Mouse (Mus musculus) gastrocnemius, postnatal 36 days (tissue): ENCODE results near the gene Map3k21. TPM values are rescaled to one million over a fixed set of nuclear protein-coding genes. Genes with fewer than 3 reads are reported as not detected.

Experiments used
- DNase-seq, 2 experiments: peaks; one replicate each; pipeline ENCODE4 v3.0.0; 2022
- intact Hi-C: fragments of 180-260 bp; cut with DNase I; formaldehyde crosslinking; loops from one replicate; pipeline ENCODE4 v1.15.1; 2025
- total RNA-seq, 2 experiments: library from RNA; stranded (reverse); gene quantifications; 2 replicates each; pipeline ENCODE4 v1.2.3; 2021

Map3k21 gene
- total RNA-seq, 2 experiments from 2014 or later: 0.05 TPM; not detected in 1

- DNase-seq: peak in 1 of 2 experiments; percentile 11
These were observed 437 bp upstream of the Map3k21 start for GRCm38 (mm10) chr8:125909661-125910364.

GRCm38 (mm10) chr8:125911229-125911580 lies 955 bp downstream of the Map3k21 start:
- no peak for DNase-seq
- intact Hi-C loops: no loop called here

More at GRCm38 (mm10) chr8:125909661-125910364, 437 bp upstream of the Map3k21 start:
- intact Hi-C loops: no loop called here

- intact Hi-C loops: no loop called here
These were observed 3.0 kb downstream of the Map3k21 start for GRCm38 (mm10) chr8:125913206-125913605.

GRCm38 (mm10) chr8:125914386-125914785 lies 4.1 kb downstream of the Map3k21 start:
- intact Hi-C loops: no loop called here
- DNase-seq: no peak

More at GRCm38 (mm10) chr8:125913206-125913605, 3.0 kb downstream of the Map3k21 start:
- no peak for DNase-seq

GRCm38 (mm10) chr8:125917013-125917412 lies 6.8 kb downstream of the Map3k21 start:
- intact Hi-C loops: no loop called here
- DNase-seq: no peak

GRCm38 (mm10) chr8:125918719-125919118 lies 8.5 kb downstream of the Map3k21 start:
- DNase-seq: no peak
- intact Hi-C loops: no loop called here

- no peak for DNase-seq
- intact Hi-C loops: no loop called here
These were observed 9.3 kb downstream of the Map3k21 start for GRCm38 (mm10) chr8:125919560-125919959.

- DNase-seq: no peak
- intact Hi-C loops: no loop called here
These were observed 10.0 kb downstream of the Map3k21 start for GRCm38 (mm10) chr8:125920281-125920680.

GRCm38 (mm10) chr8:125920761-125921160 lies 10.5 kb downstream of the Map3k21 start:
- no peak for DNase-seq
- intact Hi-C loops: no loop called here

- DNase-seq: no peak
- intact Hi-C loops: no loop called here
These were observed 12.1 kb downstream of the Map3k21 start for GRCm38 (mm10) chr8:125922333-125922732.

- no peak for DNase-seq
- intact Hi-C loops: no loop called here
These were observed 16.4 kb downstream of the Map3k21 start for GRCm38 (mm10) chr8:125926636-125927035.

- intact Hi-C loops: no loop called here
- no peak for DNase-seq
These were observed 20.2 kb downstream of the Map3k21 start for GRCm38 (mm10) chr8:125930276-125931046.

- no peak for DNase-seq
- intact Hi-C loops: no loop called here
These were observed 21.6 kb downstream of the Map3k21 start for GRCm38 (mm10) chr8:125931822-125932221.

- DNase-seq: peak in 1 of 2 experiments; percentile 15
- intact Hi-C loops: no loop called here
These were observed 25.4 kb downstream of the Map3k21 start for GRCm38 (mm10) chr8:125935649-125936048.

- intact Hi-C loops: no loop called here
- DNase-seq: no peak
These were observed 34.3 kb downstream of the Map3k21 start for GRCm38 (mm10) chr8:125944511-125944910.

- intact Hi-C loops: no loop called here
These were observed 38.6 kb downstream of the Map3k21 start for GRCm38 (mm10) chr8:125948696-125949308.

GRCm38 (mm10) chr8:125950007-125950940 lies 40.0 kb downstream of the Map3k21 start:
- intact Hi-C loops: loop anchor here (5.0 kb wide), 1 partner anchor 127 kb away; no protein-coding TSS in a partner anchor
- peak; percentile 26 to 62 for DNase-seq

More at GRCm38 (mm10) chr8:125948696-125949308, 38.6 kb downstream of the Map3k21 start:
- no peak for DNase-seq

GRCm38 (mm10) chr8:125955671-125956070 lies 45.4 kb downstream of the Map3k21 start:
- DNase-seq: no peak

GRCm38 (mm10) chr8:125956796-125957195 lies 46.5 kb downstream of the Map3k21 start:
- intact Hi-C loops: no loop called here
- no peak for DNase-seq

More at GRCm38 (mm10) chr8:125955671-125956070, 45.4 kb downstream of the Map3k21 start:
- intact Hi-C loops: no loop called here
